Mouse (Mus musculus) intestine, embryonic 14.5 days (tissue): Measurements from ENCODE around the gene Setd3. TPM values are rescaled to one million over a fixed set of nuclear protein-coding genes. Genes with fewer than 3 reads are reported as not detected.

Source experiments
- ATAC-seq: fragments of 200-750 bp; cut with Nextera tagmentation; replicated peaks from 2 replicates; pipeline ENCODE4 v1.8.0; 2017; ENCODE audit warnings: low read depth, moderate number of reproducible peaks, moderate TSS enrichment, moderate library complexity; ENCODE audit not compliant: low FRiP score, low TSS enrichment
- DNase-seq: peaks from one replicate; pipeline ENCODE4 v3.0.0-alpha.2; 2018; ENCODE audit warnings: low spot score
- H3K27ac ChIP-seq: fragments of 300-500 bp; sonication (generic); 2 replicates; pipeline ENCODE4 v1.5.1; 2014; ENCODE audit warnings: low read depth, mild to moderate bottlenecking, control low read depth
- H3K27me3 ChIP-seq: fragments of 300-500 bp; sonication (generic); replicated peaks from 2 replicates; pipeline ENCODE4 v1.6.1; 2014; ENCODE audit warnings: low read length, control low read depth; ENCODE audit not compliant: control insufficient read depth, insufficient read depth
- H3K36me3 ChIP-seq: fragments of 300-500 bp; sonication (generic); 2 replicates; pipeline ENCODE4 v1.6.1; 2014; ENCODE audit warnings: low read length, control low read depth; ENCODE audit not compliant: control insufficient read depth, insufficient read depth
- H3K4me1 ChIP-seq: fragments of 300-500 bp; sonication (generic); replicated peaks from 2 replicates; pipeline ENCODE4 v1.6.1; 2014; ENCODE audit warnings: low read length, control low read depth, mixed read lengths; ENCODE audit not compliant: control insufficient read depth, insufficient read depth
- H3K4me2 ChIP-seq: fragments of 300-500 bp; sonication (generic); 2 replicates; pipeline ENCODE4 v1.6.1; 2014; ENCODE audit warnings: low read length
- H3K4me3 ChIP-seq: fragments of 300-500 bp; sonication (generic); 2 replicates; pipeline ENCODE4 v1.5.1; 2014; ENCODE audit warnings: low read depth, low read length, control low read depth, mixed read lengths
- H3K9ac ChIP-seq: fragments of 300-500 bp; sonication (generic); 2 replicates; pipeline ENCODE4 v1.6.1; 2014; ENCODE audit warnings: mild to moderate bottlenecking, low read length
- H3K9me3 ChIP-seq: fragments of 300-500 bp; sonication (generic); 2 replicates; pipeline ENCODE4 v1.6.1; 2016; ENCODE audit warnings: low read length, control low read depth; ENCODE audit not compliant: control insufficient read depth
- WGBS: fragments of 180-500 bp; shearing (Covaris S2); extraction: QIAGEN DNeasy Blood & Tissue Kit; methylation state at CpG from one replicate; pipeline ENCODE4 v1.1.7; 2014; 5-methylcytosine and 5-hydroxymethylcytosine counted together
- polyA plus RNA-seq: library from polyadenylated mRNA; unstranded; fragments of >200 nt; fragmentation: Nextera tagmentation; extraction: Ambion mirVana; gene quantifications from 2 replicates; pipeline ENCODE4 v1.2.1, GENCODE M21; 2014

Setd3 gene
- polyA plus RNA-seq, 1 experiment from 2014 or later = 75.9 TPM

DNA sequence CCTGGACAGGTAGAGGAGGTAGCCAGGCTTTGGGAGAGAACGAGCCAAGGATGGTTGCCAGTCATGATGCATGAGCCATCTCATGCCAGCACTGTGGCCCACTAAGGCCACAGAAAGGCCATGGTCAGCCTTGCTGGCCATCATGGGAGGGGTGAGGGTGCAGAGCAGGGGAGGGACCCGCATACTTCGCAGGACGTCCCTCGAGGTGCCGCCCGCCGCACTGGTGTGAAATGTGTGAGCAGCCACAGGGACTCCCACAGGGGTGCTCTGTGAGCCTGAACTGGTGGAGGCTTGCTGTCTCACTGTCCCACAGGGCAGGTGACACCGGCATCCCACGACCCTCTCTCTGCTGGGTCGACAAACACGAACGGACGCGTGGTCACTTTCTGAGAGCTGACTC, 31.5 kb upstream of the Setd3 start:
- H3K27ac ChIP-seq = no peak overlapping the region
- H3K4me1 ChIP-seq = peaks cover 16% of the 10 kb centered on the region
- no peaks in the 10 kb centered on the region for H3K9me3 ChIP-seq
- H3K9ac ChIP-seq = no peak overlapping the region
- 89% methylated on average over 15 of the region's 15 CpGs for WGBS
- H3K4me2 ChIP-seq = no peak overlapping the region
- H3K27me3 ChIP-seq = no peaks in the 10 kb centered on the region
- no peak overlapping the region for H3K4me3 ChIP-seq
- peaks cover 10% of the 10 kb centered on the region; the same call in 1 of the 2 replicates for H3K36me3 ChIP-seq
- DNase-seq (no peak), ATAC-seq (no peak)

DNA sequence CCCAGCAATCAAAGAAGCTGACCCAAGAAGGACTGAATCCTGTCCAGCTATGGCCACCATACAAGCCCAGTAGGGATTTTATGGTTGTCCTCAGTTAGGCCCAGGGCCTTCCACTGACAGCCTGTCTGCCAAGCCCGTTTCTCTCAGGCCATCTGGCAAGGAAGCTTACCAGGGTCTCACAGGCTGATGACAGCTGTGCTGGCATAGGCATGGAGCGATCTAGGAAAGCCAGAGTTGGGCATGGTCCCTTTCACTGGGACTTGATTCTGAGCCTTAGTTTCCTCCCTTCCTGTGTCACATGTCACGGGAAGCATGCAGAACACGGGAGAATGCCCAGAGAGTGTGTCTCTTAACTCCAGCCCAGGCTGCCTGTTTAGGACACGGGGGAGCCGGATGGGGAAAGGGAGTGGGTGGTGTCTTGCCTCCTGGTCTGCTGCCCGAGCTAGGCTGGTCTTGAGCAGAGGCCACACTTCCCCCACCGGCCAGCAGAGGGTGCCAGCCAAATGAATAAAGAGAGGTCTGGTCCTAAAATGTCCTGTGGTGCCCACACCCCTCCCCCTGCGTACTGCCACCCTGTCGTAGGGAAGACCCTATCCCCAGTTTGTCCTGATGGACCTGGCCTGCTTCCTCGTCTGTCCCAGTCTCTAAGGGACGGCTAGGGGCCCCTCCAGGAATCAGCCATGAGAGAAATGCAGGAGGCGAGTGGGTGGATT, 29.8 kb upstream of the Setd3 start:
- ATAC-seq = peak; percentile 13; the same call in 1 of the 2 replicates
- WGBS = 32% methylated on average over 13 of the region's 13 CpGs
- Histone ChIP-seq H3K4me2 (no peak overlapping the region), H3K4me3 (no peak overlapping the region), H3K27me3 (no peaks in the 10 kb centered on the region), H3K9me3 (no peaks in the 10 kb centered on the region), H3K36me3 (peaks cover 28% of the 10 kb centered on the region; the same call in 1 of the 2 replicates), H3K27ac (no peak overlapping the region), H3K4me1 (peaks cover 13% of the 10 kb centered on the region), H3K9ac (no peak overlapping the region)
- DNase-seq = peak; percentile 90

- DNase-seq (no peak), ATAC-seq (no peak)
- no peak overlapping the region for H3K4me3 ChIP-seq
- no peak overlapping the region for H3K27ac ChIP-seq
- no peaks in the 10 kb centered on the region for H3K9me3 ChIP-seq
- H3K4me2 ChIP-seq = no peak overlapping the region
- H3K27me3 ChIP-seq = no peaks in the 10 kb centered on the region
- H3K9ac ChIP-seq = no peak overlapping the region
- H3K36me3 ChIP-seq = peaks cover 32% of the 10 kb centered on the region
- 91% methylated on average over 9 of the region's 9 CpGs for WGBS
- peaks cover 13% of the 10 kb centered on the region for H3K4me1 ChIP-seq
These were observed 29.1 kb upstream of the Setd3 start for GRCm38 (mm10) chr12:108208216-108208615.

DNA sequence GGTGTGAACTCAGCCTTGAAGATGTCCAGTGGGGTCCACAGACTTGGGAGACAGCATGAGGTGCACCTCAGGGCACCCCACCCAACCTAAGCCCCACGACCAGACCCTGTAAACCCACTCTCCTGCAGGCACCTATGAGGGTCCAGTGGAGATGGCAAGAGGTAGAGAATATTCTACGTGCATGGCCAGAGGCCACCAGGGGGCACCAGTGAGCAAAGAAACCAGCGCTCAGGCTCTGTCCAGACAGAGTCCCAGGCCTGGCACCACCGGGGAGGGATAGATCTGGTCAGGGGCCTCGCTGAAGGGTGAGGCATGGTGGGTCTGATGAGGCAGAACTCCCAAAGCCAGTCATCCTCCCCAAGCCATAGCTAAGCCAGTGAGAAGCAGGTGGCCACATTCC, 27.5 kb upstream of the Setd3 start:
- WGBS = 6% methylated on average over 5 of the region's 5 CpGs
- Histone ChIP-seq H3K27me3 (no peaks in the 10 kb centered on the region), H3K4me3 (no peak overlapping the region), H3K27ac (no peak overlapping the region), H3K36me3 (peaks cover 46% of the 10 kb centered on the region), H3K9ac (no peak overlapping the region), H3K4me2 (no peak overlapping the region), H3K9me3 (no peaks in the 10 kb centered on the region), H3K4me1 (peaks cover 5% of the 10 kb centered on the region)
- ATAC-seq (peak; percentile 61), DNase-seq (peak; percentile 95)

- ATAC-seq (no peak), DNase-seq (no peak)
- Histone ChIP-seq H3K9ac (no peak overlapping the region), H3K27me3 (no peaks in the 10 kb centered on the region), H3K4me2 (no peak overlapping the region), H3K36me3 (peaks cover 62% of the 10 kb centered on the region), H3K9me3 (no peaks in the 10 kb centered on the region), H3K4me1 (peaks cover 4% of the 10 kb centered on the region; the same call in 1 of the 2 replicates), H3K27ac (no peak overlapping the region), H3K4me3 (no peak overlapping the region)
- WGBS = 81% methylated on average over 12 of the region's 12 CpGs
These were observed 25.9 kb upstream of the Setd3 start for GRCm38 (mm10) chr12:108204978-108205377.

DNA sequence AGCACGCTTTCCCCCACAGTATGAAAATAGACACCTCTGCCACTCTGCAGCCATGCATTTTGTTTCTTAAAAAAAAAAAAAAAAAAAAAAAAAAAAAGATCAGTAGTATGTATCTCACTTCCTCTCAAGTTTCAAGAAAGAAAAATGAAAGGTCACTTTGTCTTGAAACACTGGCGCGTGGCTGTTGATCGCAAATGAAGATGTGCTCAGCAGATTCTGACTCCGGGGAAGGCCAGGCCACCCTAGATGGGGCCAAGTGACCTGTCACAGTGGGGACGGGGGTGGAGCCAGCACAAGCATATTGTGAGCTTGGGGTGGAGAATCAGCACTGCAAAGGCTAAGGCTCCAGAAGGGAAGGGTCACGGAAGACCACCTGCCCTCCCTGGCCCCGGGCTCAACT, 24.8 kb upstream of the Setd3 start:
- WGBS = 75% methylated on average over 8 of the region's 8 CpGs

DNA sequence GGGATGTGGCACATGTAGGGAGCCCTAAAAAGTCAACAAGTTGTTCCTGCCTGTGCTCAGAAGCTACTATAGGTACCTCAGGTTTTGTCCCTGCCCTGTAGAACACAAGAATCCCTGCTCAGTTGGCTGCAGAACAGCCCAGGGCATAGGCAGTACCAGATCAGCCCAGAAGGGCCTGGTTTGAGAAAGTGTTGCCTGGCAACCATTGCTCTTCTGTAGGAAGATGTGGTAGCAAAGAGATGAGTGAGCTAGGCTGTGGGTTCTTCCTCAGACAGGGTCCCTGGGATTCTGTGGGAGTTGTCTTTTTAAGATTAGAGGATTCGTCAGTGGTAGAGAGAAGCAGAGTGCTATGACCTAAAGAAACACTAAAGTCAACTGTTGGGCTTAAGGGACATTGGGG, 21.0 kb upstream of the Setd3 start:
- H3K9ac ChIP-seq = no peak overlapping the region
- H3K4me3 ChIP-seq = no peak overlapping the region
- WGBS = 87% methylated on average over 1 of the region's 1 CpGs
- no peak for DNase-seq
- ATAC-seq = no peak
- no peak overlapping the region for H3K4me2 ChIP-seq
- peaks cover 93% of the 10 kb centered on the region for H3K36me3 ChIP-seq
- no peaks in the 10 kb centered on the region for H3K9me3 ChIP-seq
- no peaks in the 10 kb centered on the region for H3K27me3 ChIP-seq
- no peaks in the 10 kb centered on the region for H3K4me1 ChIP-seq
- no peak overlapping the region for H3K27ac ChIP-seq

More for the DNA sequence above, 24.8 kb upstream of the Setd3 start:
- no peak for ATAC-seq
- H3K36me3 ChIP-seq = peaks cover 72% of the 10 kb centered on the region
- no peaks in the 10 kb centered on the region for H3K9me3 ChIP-seq
- H3K4me1 ChIP-seq = no peaks in the 10 kb centered on the region; the same call in 1 of the 2 replicates
- DNase-seq = no peak
- H3K4me2 ChIP-seq = no peak overlapping the region
- no peak overlapping the region for H3K9ac ChIP-seq
- no peak overlapping the region for H3K4me3 ChIP-seq
- H3K27me3 ChIP-seq = no peaks in the 10 kb centered on the region
- H3K27ac ChIP-seq = no peak overlapping the region

DNA sequence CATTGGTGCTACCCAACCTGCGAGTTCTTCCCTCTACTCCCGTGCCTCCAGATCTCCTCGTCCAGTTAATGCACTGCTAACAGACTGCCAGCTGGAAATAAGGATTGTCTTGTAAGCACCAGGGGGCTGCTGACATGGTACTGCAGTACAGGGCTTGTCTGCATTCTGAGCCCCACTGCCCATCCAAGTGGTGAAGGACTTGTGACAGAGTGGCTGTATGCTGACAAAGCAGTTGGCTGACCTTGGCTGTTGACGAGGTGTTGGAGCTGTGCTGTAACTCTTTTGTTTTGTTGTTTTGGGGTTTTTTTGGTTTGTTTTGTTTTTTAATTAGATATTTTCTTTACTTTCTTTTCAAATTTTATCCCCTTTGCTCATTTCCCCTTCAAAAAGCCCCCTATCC, 19.3 kb upstream of the Setd3 start:
- no peak for ATAC-seq
- peaks cover 93% of the 10 kb centered on the region for H3K36me3 ChIP-seq
- 91% methylated on average over 4 of the region's 4 CpGs for WGBS

DNA sequence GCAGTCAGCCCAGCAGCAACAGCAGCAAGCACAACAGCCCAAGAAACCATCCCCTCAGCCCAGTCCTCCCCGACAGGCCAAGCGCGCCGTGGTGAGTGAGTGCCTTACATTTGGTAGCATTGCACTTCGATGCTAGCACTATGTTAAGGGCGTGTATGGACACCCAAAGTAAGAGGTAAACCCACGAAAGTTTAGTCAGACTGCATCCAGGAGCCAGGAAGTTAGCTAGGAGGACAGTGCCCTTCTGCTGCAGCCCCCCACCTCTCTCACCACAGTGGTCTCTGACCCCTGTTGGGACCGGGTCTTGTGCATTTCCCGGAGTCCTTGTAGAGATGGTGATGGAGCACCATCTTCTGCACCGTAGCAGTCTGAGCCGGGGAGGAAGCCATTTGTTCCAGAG, 16.6 kb upstream of the Setd3 start:
- Histone ChIP-seq H3K4me2 (no peak overlapping the region), H3K4me3 (no peak overlapping the region), H3K27ac (no peak overlapping the region), H3K9me3 (no peaks in the 10 kb centered on the region), H3K4me1 (no peaks in the 10 kb centered on the region), H3K9ac (no peak overlapping the region), H3K27me3 (no peaks in the 10 kb centered on the region), H3K36me3 (peaks cover 95% of the 10 kb centered on the region)
- 94% methylated on average over 11 of the region's 11 CpGs for WGBS
- ATAC-seq (no peak), DNase-seq (no peak)

More for the DNA sequence above, 19.3 kb upstream of the Setd3 start:
- Histone ChIP-seq H3K27ac (no peak overlapping the region), H3K27me3 (no peaks in the 10 kb centered on the region), H3K4me3 (no peak overlapping the region), H3K4me1 (no peaks in the 10 kb centered on the region), H3K9me3 (no peaks in the 10 kb centered on the region), H3K4me2 (no peak overlapping the region), H3K9ac (no peak overlapping the region)
- DNase-seq = no peak
